Mouse (Mus musculus) liver, embryonic 12.5 days (tissue): ENCODE data around the gene Pax7. TPM values are rescaled to one million over a fixed set of nuclear protein-coding genes. Genes with fewer than 3 reads are reported as not detected.

ENCODE experiments used
- ATAC-seq: fragments of 200-750 bp; cut with Nextera tagmentation; 2 replicates; pipeline ENCODE4 v1.8.0; 2017; ENCODE audit warnings: moderate number of reproducible peaks, mild to moderate bottlenecking, moderate library complexity
- H3K27ac ChIP-seq: fragments of 300-500 bp; sonication (generic); 2 replicates; pipeline ENCODE4 v1.5.1; 2016; ENCODE audit warnings: mild to moderate bottlenecking
- H3K27me3 ChIP-seq: fragments of 300-500 bp; sonication (generic); replicated peaks from 2 replicates; pipeline ENCODE4 v1.6.1; 2016; ENCODE audit warnings: mild to moderate bottlenecking, moderate library complexity
- H3K36me3 ChIP-seq: fragments of 300-500 bp; sonication (generic); 2 replicates; pipeline ENCODE4 v1.6.1; 2016; ENCODE audit warnings: mild to moderate bottlenecking, moderate library complexity
- H3K4me1 ChIP-seq: fragments of 300-500 bp; sonication (generic); 2 replicates; pipeline ENCODE4 v1.6.1; 2016
- H3K4me2 ChIP-seq: fragments of 300-500 bp; sonication (generic); 2 replicates; pipeline ENCODE4 v1.6.1; 2016; ENCODE audit warnings: mild to moderate bottlenecking, moderate library complexity
- H3K4me3 ChIP-seq: fragments of 300-500 bp; sonication (generic); 2 replicates; pipeline ENCODE4 v1.5.1; 2016; ENCODE audit warnings: mild to moderate bottlenecking, moderate library complexity
- H3K9ac ChIP-seq: fragments of 300-500 bp; sonication (generic); 2 replicates; pipeline ENCODE4 v1.6.1; 2016; ENCODE audit warnings: mild to moderate bottlenecking, moderate library complexity
- H3K9me3 ChIP-seq: fragments of 300-500 bp; sonication (generic); replicated peaks from 2 replicates; pipeline ENCODE4 v1.6.1; 2016; ENCODE audit warnings: mild to moderate bottlenecking, moderate library complexity
- WGBS: fragments of 180-500 bp; shearing (Covaris S2); methylation state at CpG from one replicate; pipeline ENCODE4 v1.1.7; 2016; ENCODE audit not compliant: insufficient replicate concordance; 5-methylcytosine and 5-hydroxymethylcytosine counted together
- polyA plus RNA-seq: library from polyadenylated mRNA; unstranded; fragments of >200 nt; fragmentation: Nextera tagmentation; extraction: Ambion mirVana; gene quantifications from 2 replicates; pipeline ENCODE4 v1.2.1, GENCODE M21; 2016

The Pax7 gene
- polyA plus RNA-seq, 1 experiment from 2014 or later: not detected

DNA sequence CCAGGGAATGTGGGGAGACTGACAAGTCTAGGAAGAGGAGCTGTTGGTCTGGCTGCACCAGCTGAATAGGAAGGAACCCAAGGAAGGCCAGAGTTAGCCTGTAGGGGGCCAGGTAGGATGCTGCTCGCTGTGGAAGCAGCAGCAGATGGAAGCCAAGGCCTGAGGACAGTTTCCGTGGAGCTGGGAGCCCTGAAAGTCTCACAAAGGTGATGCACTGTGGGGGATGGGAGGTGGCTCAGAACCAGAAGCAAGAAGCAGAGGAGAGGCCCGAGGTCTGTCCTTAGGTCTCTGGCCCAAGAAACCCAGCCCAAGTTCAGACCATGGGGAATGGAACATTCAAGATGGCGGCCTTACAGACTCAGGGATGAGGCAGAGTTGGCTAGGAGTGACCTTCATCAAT lies 109.0 kb downstream of the Pax7 start:
- no peaks in the 10 kb centered on the region for H3K4me1 ChIP-seq
- no peak overlapping the region for H3K27ac ChIP-seq
- WGBS: 34% methylated on average over 4 of the region's 4 CpGs
- H3K36me3 ChIP-seq: no peaks in the 10 kb centered on the region
- H3K9ac ChIP-seq: no peak overlapping the region
- no peak overlapping the region for H3K4me3 ChIP-seq
- H3K9me3 ChIP-seq: 0 out of 2 replicates have a peak, but pooled peaks cover 6% of the 10 kb centered on the region
- H3K27me3 ChIP-seq: peaks cover 20% of the 10 kb centered on the region
- ATAC-seq: no peak
- no peak overlapping the region for H3K4me2 ChIP-seq

DNA sequence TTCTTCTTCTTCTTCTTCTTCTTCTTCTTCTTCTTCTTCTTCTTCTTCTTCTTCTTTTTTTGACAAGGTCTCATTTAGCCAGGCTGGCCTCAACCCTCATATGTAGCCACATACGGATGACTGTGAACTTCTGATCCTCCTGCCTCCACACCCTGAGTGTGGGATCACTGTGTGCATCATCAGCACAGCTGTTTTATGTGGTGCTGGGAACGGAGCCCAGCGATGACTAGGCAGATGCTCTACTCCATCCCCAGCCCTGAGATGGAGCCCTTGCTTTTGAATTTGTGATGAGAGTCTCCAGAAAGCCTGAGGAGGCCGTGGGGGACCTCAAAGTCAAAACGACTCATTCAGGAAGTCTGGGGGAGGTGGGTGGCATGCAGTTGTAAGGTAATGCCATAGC lies 114.3 kb downstream of the Pax7 start:
- Histone ChIP-seq H3K27ac (no peak overlapping the region), H3K9me3 (no peaks in the 10 kb centered on the region), H3K9ac (no peak overlapping the region), H3K4me1 (no peaks in the 10 kb centered on the region), H3K27me3 (peaks cover 15% of the 10 kb centered on the region; the same call in 1 of the 2 replicates), H3K4me3 (no peak overlapping the region), H3K4me2 (no peak overlapping the region), H3K36me3 (no peaks in the 10 kb centered on the region)
- WGBS: 52% methylated on average over 5 of the region's 5 CpGs
- ATAC-seq: no peak

DNA sequence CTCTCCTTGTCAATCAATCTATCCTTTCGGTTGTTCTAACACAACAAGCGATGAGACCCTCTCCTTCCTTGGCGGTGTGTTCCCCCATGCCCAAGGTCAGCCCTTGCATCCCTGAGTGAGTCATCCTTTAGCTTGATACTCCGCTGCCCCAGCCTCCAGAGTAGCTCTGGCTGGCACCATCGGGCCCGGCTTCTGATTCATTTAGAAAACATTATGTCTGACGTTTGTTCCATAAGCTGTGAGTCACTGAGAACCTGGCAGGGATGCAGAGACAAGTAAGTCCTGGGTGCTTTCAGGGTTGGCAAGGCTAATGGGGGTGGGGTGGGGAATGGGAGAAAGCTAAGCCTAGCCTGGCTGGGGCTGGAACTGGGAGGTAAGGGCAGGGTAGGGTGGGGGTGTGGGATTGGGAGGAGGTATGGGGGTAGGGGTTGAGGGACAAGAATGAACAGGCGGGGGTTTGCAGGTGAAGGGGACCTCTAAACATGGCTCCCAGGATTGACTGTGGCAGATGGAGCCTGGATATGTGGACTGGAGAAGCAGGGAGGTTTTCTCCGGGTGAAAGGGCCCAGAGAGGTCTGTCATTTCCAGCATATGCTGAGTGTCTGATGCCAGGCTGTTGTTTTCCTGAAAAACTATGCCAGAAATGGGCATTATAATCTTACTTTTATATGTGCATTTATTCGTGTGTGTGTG lies 116.7 kb downstream of the Pax7 start:
- Histone ChIP-seq H3K4me1 (no peaks in the 10 kb centered on the region), H3K4me2 (no peak overlapping the region), H3K27ac (no peak overlapping the region), H3K4me3 (no peak overlapping the region), H3K9ac (no peak overlapping the region), H3K36me3 (no peaks in the 10 kb centered on the region), H3K27me3 (peaks cover 13% of the 10 kb centered on the region), H3K9me3 (no peaks in the 10 kb centered on the region)
- ATAC-seq: no peak
- 64% methylated on average over 10 of the region's 10 CpGs for WGBS

DNA sequence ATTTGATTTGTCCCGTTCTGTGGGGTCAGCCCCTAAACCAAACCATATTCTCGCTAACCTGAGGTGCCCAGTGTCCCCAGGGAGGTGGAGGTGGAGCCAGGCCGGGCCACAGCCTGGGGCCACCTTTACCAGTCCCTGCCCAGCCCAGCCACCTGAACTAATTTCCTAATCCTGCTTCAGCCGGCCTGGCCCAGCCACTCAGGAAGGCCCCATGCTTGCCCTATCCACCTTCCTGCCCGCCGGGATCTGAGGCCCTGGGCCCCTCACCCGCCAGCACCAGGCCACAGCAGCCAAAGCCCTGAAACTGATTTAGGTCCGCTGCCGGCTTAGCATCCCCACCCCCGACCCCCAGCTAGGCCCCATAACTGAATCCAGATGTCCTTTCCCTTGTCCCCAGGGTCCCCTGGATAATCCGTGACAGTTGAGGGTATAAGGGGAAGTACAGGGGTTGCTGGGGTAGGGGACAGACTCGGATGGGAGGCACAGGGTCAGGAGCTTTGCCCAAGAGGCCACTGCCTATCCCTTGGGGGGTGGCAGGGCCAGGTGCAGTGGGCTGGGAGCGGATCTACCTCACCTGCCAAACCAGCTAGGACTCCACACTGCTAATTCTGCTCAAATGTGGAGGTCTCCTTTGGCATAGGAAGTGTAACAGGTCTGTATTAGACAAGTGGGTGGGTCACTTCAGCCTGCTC lies 117.9 kb downstream of the Pax7 start:
- H3K27ac ChIP-seq: no peak overlapping the region
- H3K9me3 ChIP-seq: no peaks in the 10 kb centered on the region
- peaks cover 24% of the 10 kb centered on the region for H3K27me3 ChIP-seq
- WGBS: 35% methylated on average over 13 of the region's 13 CpGs
- H3K9ac ChIP-seq: no peak overlapping the region
- no peak overlapping the region for H3K4me2 ChIP-seq
- H3K4me1 ChIP-seq: no peaks in the 10 kb centered on the region
- no peak for ATAC-seq
- no peaks in the 10 kb centered on the region for H3K36me3 ChIP-seq
- no peak overlapping the region for H3K4me3 ChIP-seq

DNA sequence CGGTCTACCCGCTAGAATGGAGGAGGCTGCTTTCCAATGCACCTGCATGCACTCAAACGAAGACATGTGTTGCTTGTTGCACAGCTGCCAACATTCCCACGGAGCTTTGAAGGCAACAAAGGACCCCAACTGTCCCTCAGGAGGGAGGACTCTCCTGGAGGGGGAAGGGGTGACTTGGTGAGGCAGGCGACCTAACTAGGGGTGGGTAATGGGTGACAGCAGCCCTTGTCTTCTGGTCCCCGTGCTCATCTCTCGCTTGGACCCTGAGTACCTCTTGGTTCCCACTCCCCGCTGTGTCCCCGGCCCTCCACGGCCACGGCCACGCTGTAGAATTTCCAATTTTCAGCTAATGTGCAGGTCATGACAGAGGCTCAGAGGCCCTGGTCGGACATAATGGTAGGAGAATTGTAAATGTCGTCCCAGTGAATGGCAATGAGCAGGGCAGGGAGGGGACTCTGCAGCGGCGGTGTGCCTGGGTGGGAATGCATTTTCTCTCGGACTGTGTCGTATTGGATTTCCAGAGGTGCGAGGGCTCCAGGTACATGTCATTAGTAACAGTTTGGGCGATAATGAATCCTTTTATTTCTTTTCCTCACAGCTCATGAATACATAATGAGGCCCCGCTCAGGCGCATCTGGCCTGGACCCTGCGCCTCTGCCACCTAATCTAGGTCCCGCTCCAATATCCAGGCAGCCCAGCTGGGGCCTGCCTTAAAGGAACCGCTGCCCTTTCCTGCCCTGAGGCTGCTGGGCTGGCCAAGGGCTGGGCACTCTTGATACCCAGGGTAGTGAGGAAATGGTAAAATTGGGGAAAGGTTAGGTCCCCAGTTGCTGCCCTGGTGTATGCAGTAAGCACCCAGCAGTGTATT lies 122.6 kb downstream of the Pax7 start:
- Histone ChIP-seq H3K9me3 (no peaks in the 10 kb centered on the region), H3K9ac (no peak overlapping the region), H3K4me2 (no peak overlapping the region), H3K4me3 (no peak overlapping the region), H3K27me3 (peaks cover 31% of the 10 kb centered on the region), H3K27ac (no peak overlapping the region), H3K4me1 (no peaks in the 10 kb centered on the region), H3K36me3 (no peaks in the 10 kb centered on the region)
- 36% methylated on average over 25 of the region's 25 CpGs for WGBS
- no peak for ATAC-seq

DNA sequence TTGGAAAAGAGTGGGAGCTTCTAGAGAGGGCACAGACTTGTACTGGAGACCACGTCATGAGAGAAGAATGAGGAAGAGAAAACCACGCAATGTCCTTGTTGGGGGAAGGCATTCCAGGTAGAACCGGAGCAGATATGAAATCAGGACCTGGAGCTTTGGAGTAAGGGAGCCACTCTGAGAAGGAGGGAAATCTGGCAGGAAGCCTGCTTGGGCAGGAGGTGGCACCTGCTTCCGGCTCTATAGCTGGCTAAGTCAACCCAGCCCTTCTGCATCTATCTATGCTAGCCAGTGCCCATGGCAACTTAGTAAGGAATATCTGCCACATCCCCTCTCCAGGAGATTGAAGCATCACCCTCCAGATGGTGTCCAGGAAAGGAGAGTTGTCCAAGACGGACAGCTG lies 127.3 kb downstream of the Pax7 start:
- H3K4me1 ChIP-seq: no peaks in the 10 kb centered on the region
- H3K4me2 ChIP-seq: no peak overlapping the region
- no peak overlapping the region for H3K4me3 ChIP-seq
- 56% methylated on average over 5 of the region's 5 CpGs for WGBS
- ATAC-seq: no peak
- no peak overlapping the region for H3K9ac ChIP-seq
- no peak overlapping the region for H3K27ac ChIP-seq
- H3K27me3 ChIP-seq: peaks cover 15% of the 10 kb centered on the region
- no peaks in the 10 kb centered on the region for H3K36me3 ChIP-seq
- no peaks in the 10 kb centered on the region for H3K9me3 ChIP-seq

DNA sequence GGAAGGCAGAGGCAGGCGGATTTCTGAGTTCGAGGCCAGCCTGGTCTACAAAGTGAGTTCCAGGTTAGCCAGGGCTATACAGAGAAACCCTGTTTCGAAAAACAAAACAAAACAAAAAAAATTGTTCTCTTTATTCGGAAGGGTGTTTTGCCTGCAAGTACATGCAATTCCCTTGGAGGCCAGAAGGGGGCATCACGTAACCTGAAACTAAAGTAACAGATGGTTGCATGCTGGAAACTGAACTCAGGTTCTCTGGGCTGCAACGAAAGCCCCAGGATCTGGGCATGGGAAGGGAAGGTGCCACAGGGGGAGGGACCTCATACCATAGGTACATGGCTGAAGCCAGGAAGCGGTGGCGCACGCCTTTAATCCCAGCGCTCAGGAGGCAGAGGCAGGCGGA lies 129.9 kb downstream of the Pax7 start:
- Histone ChIP-seq H3K4me1 (no peaks in the 10 kb centered on the region), H3K27me3 (0 out of 2 replicates have a peak, but pooled peaks cover 6% of the 10 kb centered on the region), H3K4me3 (no peak overlapping the region), H3K4me2 (no peak overlapping the region), H3K9me3 (no peaks in the 10 kb centered on the region), H3K27ac (no peak overlapping the region), H3K36me3 (no peaks in the 10 kb centered on the region), H3K9ac (no peak overlapping the region)
- WGBS: 64% methylated on average over 11 of the region's 11 CpGs
- ATAC-seq: no peak

DNA sequence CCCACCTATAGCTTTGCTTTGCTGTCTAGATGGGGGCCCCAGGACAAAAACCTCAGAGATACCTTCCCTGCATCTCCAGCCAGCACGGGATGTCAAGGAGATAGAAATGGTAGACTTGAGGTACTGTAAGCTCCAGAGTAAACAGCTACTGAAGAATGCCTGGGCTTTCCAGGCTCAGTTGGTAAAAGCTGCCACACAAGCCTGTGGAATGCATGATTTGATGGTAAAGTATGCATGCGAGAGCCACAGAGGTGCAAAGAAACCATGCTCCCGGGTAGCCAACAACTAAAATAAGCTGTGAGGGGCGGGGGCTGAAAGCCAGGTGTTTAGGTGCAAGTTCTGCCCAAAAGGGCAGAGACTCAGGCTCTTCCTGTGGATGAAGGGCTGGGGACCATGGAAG lies 130.4 kb downstream of the Pax7 start:
- no peak overlapping the region for H3K4me3 ChIP-seq
- ATAC-seq: no peak
- H3K9me3 ChIP-seq: no peaks in the 10 kb centered on the region
- no peak overlapping the region for H3K4me2 ChIP-seq
- no peak overlapping the region for H3K9ac ChIP-seq
- no peaks in the 10 kb centered on the region for H3K36me3 ChIP-seq
- H3K27ac ChIP-seq: no peak overlapping the region
- H3K4me1 ChIP-seq: no peaks in the 10 kb centered on the region
- 40% methylated on average over 4 of the region's 4 CpGs for whole genome bisulfite sequencing
- peaks cover 11% of the 10 kb centered on the region; the same call in 1 of the 2 replicates for H3K27me3 ChIP-seq

DNA sequence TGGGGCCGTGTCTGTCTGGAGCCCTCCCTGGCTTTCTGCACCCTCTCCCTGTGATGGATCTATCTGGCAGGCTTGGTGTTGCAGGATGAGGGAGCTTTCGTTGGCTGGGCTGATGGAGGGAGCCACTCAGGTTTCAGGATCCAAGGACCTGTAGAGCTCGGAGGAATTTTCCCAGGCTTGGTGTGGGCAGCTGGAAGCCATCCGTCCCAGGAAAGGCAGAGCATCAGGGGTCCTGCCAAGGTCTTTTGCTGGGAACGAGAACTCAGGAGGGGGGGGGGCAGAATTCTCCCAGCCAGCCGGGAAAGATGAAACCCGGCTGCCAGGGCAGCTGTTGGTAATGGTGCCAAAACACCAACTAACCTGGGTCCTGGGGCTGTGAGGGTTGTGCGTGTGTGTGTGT lies 134.7 kb downstream of the Pax7 start:
- Histone ChIP-seq H3K9me3 (no peaks in the 10 kb centered on the region), H3K27ac (no peak overlapping the region), H3K4me2 (no peak overlapping the region), H3K4me1 (no peaks in the 10 kb centered on the region), H3K4me3 (no peak overlapping the region), H3K9ac (no peak overlapping the region), H3K36me3 (no peaks in the 10 kb centered on the region), H3K27me3 (peaks cover 19% of the 10 kb centered on the region; the same call in 1 of the 2 replicates)
- ATAC-seq: no peak
- 61% methylated on average over 8 of the region's 8 CpGs for WGBS

DNA sequence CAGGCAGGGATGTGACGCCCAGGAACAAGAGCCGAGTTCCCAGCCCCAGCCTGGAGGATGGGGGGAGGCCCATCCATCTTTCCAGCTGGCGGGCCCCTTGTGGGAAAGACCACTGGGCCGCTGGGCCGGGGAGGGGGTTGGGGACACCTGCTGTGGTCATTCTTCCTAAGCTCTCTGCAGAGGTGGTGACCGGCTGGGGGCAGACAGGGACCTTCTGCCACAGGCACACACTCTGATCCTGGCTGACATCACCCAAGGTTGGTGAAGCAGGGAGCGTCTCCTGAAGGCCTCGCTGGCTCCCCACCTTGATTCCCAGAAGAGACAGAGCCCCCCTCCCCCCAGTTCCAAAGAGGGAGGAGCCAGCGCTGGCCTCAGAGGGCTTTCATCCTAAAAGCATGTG lies 135.6 kb downstream of the Pax7 start:
- 18% methylated on average over 9 of the region's 9 CpGs for WGBS
- Histone ChIP-seq H3K9me3 (no peaks in the 10 kb centered on the region), H3K27me3 (peaks cover 28% of the 10 kb centered on the region; the same call in 1 of the 2 replicates), H3K4me2 (no peak overlapping the region), H3K9ac (no peak overlapping the region), H3K27ac (no peak overlapping the region), H3K4me1 (no peaks in the 10 kb centered on the region), H3K4me3 (no peak overlapping the region), H3K36me3 (no peaks in the 10 kb centered on the region)
- no peak for ATAC-seq

DNA sequence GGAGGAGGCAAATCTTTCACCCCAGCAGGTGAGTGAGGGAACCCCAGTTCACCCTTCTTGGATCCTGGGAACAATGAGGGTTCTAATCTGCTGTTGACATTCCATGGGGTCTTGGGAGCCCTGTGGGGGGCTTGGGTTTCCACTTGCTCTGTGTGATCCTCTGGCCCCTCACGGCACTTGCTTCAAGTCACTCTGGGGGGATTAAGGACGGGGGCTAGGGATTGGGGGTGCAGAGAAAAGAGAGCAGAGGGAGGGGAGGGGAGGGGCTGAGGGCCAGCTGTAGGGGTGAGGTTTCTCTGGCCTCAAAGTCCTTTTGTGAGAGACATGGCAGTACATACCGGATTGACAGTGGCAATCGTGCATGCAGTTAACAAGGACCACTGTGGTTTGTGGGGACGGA lies 140.0 kb downstream of the Pax7 start:
- H3K27me3 ChIP-seq: peaks cover 21% of the 10 kb centered on the region; the same call in 1 of the 2 replicates
- H3K4me1 ChIP-seq: no peaks in the 10 kb centered on the region
- H3K4me2 ChIP-seq: no peak overlapping the region
- no peaks in the 10 kb centered on the region for H3K36me3 ChIP-seq
- H3K27ac ChIP-seq: no peak overlapping the region
- H3K9me3 ChIP-seq: no peaks in the 10 kb centered on the region
- no peak for ATAC-seq
- no peak overlapping the region for H3K9ac ChIP-seq
- no peak overlapping the region for H3K4me3 ChIP-seq
- 42% methylated on average over 5 of the region's 5 CpGs for WGBS
